Mouse (Mus musculus) CD4-positive, CD25-positive, alpha-beta regulatory T cell, adult 4 months (primary cell): ENCODE results near the gene Cyp24a1. TPM values are rescaled to one million over a fixed set of nuclear protein-coding genes. Genes with fewer than 3 reads are reported as not detected.

Experiments used
- ATAC-seq: one replicate; pipeline ENCODE4 v1.8.0; 2017
- polyA plus RNA-seq, 2 experiments: library from polyadenylated mRNA; unstranded; fragments of 100-300 nt; shearing (Covaris generic); gene quantifications; one replicate each; pipeline ENCODE4 v1.2.1; 2017

Cyp24a1 gene
- polyA plus RNA-seq, 2 experiments from 2014 or later: not detected

GRCm38 (mm10) chr2:170436204-170436603 lies 60.7 kb downstream of the Cyp24a1 start:
- ATAC-seq: no peak

Other genes starting within 250 kb of the Cyp24a1 start
- gene Bcas1, start 69.3 kb downstream of the Cyp24a1 start, polyA plus RNA-seq: 1 to 10 TPM; 5.1 to 8.0 TPM
- 10 to 100 TPM; 40.0 to 52.4 TPM for gene Pfdn4, start 717 bp downstream of the Cyp24a1 start, polyA plus RNA-seq
- gene 4930470P17Rik, start 104.9 kb upstream of the Cyp24a1 start, polyA plus RNA-seq: not detected
- gene Dok5, start 234.7 kb upstream of the Cyp24a1 start, polyA plus RNA-seq: not detected